Mouse (Mus musculus): ENCODE measurements at regions not wholly inside any gene's neighbourhood (a gene's known extent, or its start where the extent isn't known, plus 50 kb on each side); places are given as distances from the start of the nearest gene placed in this dataset.

GRCm38 (mm10) chr7:64101679-64102078 is 52.0 kb upstream of the Trpm1 start:
- DNase-seq, result no peak

GRCm38 (mm10) chr7:64099606-64100005 is 54.0 kb upstream of the Trpm1 start:
- DNase-seq, result no peak

GRCm38 (mm10) chr7:64090067-64090466 is 63.6 kb upstream of the Trpm1 start:
- DNase-seq, result no peak

DNA sequence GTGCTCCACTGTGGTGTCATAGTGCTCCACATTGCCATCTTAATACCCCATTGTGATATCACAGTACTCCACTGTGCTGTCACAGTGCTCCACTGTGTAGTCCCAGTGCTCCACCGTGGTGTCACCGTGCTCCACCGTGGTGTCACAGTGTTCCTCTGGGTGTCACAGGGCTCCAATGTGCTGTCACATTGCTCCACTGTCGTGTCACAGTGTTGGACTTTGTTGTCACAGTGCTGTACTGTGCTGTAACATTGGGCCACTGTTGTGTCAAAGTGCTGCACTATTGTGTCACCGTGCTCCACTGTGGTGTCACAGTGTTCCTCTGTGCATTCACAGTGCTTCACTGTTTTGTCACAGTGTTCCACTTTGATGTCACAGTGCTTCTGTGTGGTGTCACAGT is 64.6 kb upstream of the Trpm1 start:
- DNase-seq, result peak in 1 of 2 experiments; percentile 15

DNA sequence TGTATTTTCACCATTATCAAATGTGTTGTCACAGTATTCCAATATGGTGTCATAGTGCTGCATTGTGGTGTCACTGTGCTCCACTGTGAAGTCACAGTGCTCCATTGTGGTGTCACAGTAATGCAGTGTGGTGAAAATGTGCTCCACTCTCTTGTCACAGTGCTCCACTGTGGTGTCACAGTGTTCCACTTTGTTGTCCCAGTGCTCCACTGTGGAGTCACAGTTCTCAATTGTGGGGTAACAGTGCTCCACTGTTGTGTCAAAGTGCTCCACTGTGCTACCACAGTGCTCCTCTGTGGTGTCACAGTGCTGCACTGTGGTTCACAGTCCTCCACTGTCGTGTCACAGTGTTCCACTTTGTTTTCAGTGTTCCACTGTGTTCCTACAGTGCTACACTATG is 69.7 kb upstream of the Trpm1 start:
- DNase-seq, result peak in 1 of 2 experiments; percentile 2

GRCm38 (mm10) chr7:64082651-64083050 is 71.0 kb upstream of the Trpm1 start:
- peak in 1 of 2 experiments; percentile 1 for DNase-seq

- DNase-seq, result peak in 1 of 2 experiments; percentile 3
Measured at GRCm38 (mm10) chr7:64082201-64082600, 71.4 kb upstream of the Trpm1 start.

- DNase-seq, result no peak
Measured at GRCm38 (mm10) chr7:64081618-64082017, 72.0 kb upstream of the Trpm1 start.

GRCm38 (mm10) chr7:64081019-64081418 is 72.6 kb upstream of the Trpm1 start:
- peak in 1 of 2 experiments; percentile 2 for DNase-seq

GRCm38 (mm10) chr7:64079301-64079700 is 74.3 kb upstream of the Trpm1 start:
- DNase-seq, result no peak

GRCm38 (mm10) chr7:64078646-64079045 is 75.0 kb upstream of the Trpm1 start:
- DNase-seq, result no peak

DNA sequence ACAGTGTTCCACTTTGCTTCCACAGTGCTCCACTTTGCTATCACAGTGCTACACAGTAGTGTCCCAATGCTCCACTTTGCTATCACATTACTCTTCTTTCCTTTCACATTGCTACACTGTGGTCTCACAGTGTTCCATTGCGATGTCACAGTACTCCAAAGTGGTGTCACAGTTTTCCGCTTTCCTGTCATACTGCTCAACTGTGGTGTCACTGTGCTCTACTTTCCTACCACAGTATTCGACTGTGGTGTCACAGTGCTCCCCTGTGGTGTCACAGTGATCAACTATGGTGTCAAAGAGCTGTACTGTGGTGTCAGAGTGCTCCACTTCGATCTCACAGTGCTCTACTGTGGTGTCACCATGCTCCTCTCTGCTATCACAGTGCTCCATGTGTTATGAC is 76.1 kb upstream of the Trpm1 start:
- DNase-seq, result no peak

- no peak for DNase-seq
Measured at GRCm38 (mm10) chr7:64076764-64077360, 76.8 kb upstream of the Trpm1 start.

GRCm38 (mm10) chr7:64075696-64076313 is 77.8 kb upstream of the Trpm1 start:
- DNase-seq, result no peak

DNA sequence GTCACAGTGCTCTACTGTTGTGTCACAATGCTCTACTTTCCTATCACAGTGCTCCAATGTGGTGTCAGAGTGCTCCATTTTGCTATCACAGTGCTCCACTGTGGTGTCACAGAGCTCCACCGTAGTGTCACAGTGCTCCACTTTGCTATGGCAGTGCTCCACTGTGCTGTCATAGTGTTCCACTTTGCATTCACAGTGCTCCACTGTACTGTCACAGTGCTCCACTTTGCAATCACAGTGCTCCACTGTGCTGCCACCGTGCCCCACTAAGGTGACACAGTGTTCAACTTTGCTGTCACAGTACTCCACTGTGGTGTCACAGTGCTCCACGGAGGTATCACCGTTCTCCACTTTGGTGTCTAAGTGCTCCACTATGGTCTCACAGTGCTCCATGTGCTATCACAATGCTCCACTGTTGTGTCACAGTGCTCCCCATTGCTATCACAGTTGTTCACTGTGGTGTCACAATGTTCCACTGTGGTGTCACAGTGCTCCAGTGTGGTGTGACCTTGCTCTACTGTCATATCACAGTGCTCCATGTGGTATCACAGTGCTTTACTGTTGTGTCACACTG is 78.9 kb upstream of the Trpm1 start:
- DNase-seq, result no peak

DNA sequence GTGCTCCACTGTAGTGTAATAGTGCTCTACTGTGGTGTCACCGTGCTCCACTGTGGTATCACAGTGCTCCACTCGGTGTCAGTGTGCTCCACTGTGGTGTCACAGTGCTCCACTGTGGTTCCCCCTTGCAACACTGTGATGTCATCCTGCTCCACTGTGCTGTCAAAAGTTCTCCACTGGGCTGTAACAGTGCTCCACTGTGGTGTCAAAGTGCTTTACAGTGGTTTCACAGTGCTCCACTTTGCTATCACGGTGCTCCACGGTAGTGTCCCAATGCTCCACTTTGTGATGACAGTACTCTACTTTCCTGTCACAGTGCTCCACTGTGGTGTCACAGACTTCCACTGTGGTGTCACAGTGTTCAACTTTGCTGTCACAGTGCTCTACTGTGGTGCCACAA is 79.4 kb upstream of the Trpm1 start:
- DNase-seq, result no peak

DNA sequence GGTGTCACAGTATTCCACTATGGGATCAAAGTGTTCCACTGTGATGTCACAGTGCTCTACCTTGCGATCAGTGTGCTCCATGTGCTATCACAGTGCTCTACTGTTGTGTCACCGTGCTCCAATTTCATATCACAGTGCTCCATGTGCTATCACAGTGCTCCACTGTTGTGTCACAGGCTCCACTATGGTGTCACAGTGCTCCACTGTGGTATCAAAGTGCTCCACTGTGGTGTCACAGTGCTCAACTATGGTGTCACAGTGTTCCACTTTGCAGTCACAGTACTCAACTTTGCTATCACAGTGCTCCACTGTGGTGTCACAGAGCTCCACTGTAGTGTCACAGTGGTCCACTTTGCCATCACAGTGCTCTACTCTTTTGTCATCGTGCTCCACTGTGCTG is 79.9 kb upstream of the Trpm1 start:
- no peak for DNase-seq

- DNase-seq, result no peak
Measured at GRCm38 (mm10) chr7:64070930-64071329, 82.7 kb upstream of the Trpm1 start.

GRCm38 (mm10) chr7:64065529-64066247 is 87.9 kb upstream of the Trpm1 start:
- DNase-seq, result peak; percentile 71 to 88

DNA sequence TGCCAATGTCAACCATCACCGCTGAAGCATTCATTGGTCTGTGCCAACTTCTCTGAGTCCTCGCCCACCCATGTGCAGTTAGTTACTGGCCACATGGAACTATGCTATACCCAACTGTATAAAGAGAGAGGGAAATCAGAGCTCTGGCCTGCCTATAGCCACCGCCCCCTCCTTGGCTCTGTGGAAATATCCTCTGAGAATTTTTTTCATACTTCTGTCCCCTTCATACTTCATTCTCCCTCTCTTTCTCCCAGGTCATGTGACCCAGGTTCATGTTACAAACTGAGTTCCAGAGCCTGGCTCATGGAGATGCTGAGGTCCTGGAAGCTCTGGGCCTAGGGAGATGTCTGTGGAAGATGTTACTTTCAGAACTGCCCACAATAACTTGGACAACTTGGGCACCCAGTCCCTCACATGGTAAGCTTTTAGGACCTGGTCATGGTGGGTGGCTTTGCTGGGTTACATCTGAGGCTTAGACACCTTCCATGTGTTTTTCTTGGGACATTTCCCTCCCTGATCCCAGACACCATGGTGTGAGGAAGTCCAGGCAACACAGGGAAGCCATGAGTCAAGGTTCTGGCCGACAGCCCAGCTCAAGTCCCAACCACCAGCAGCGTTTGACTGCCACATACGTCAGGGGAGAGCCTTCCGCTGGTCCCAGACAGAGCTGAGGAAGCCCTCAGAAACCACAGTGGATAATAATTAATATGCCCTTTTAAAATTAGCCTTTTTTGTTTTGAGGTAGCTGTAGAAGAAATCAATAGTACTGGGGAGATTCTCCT is 89.0 kb upstream of the Trpm1 start:
- DNase-seq, result peak; percentile 80 to 88

DNA sequence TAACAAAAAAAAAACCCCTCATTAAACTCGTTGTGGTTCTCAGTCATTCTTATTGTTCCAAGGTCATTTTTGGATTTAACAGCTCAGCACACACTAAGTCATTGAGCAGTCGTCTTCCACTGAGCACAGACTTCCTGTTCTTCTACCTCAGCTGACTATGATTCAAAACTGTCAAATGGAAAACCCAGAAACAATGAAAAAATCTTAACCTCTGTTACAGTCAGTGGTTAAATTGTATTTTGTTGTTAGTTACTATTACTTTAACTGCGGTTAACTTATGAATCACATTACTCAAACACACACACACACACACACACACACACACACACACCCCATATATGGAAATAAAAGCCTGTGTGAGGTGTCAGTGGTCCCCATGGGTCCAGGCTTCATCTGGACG is 92.5 kb upstream of the Trpm1 start:
- no peak for DNase-seq

DNA sequence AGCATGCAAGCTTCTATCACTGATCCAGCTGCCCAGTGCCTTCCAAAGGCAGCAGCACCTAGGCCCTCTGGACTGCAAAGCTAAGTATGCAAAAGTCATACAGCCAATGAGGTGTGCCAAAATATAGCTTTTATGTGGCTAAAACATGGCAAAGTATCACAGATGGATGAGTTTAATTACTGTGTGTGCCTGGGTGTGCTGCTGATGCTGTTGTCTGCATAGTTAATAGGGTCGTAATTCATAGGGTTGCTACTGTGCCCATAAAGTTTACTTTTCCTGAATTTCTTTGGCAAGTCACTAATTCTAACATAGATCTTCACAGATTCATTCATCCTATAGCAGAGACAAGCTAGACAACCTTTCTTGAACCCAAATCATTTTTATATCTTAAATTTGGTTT is 93.1 kb upstream of the Trpm1 start:
- no peak for DNase-seq

- DNase-seq, result peak in 1 of 2 experiments; percentile 52
Measured at GRCm38 (mm10) chr7:64060051-64060450, 93.6 kb upstream of the Trpm1 start.

All from lung, postnatal 4 days (tissue).